ENCODE assay signal across 8 mouse cellular contexts in genomic region chr2:35107984-35108635, GRCm38 (mm10). TPM values are rescaled to one million over a fixed set of nuclear protein-coding genes. Genes with fewer than 3 reads are reported as not detected.
DNase-seq lines count a peak whose midpoint lies in the region; ATAC-seq lines count a peak whose summit lies in the region.

No protein-coding gene starts in this region.

- peaks cover 5% of the 10 kb centered on the region; the same call in 1 of the 2 replicates for H3K4me1 ChIP-seq in forebrain, embryonic 14.5 days (ENCODE audit: control insufficient read depth, insufficient read depth, low read length)
- H3K4me1 ChIP-seq in forebrain, embryonic 15.5 days, result peaks cover 4% of the 10 kb centered on the region; the same call in 1 of the 2 replicates
- H3K4me1 ChIP-seq in midbrain, embryonic 11.5 days (ENCODE audit: control insufficient read depth, insufficient read depth, low read length), result peaks cover 2% of the 10 kb centered on the region; the same call in 1 of the 2 replicates
- H3K4me1 ChIP-seq in midbrain, embryonic 16.5 days (ENCODE audit: control insufficient read depth, insufficient read depth, low read length), result peaks cover 3% of the 10 kb centered on the region
- H3K4me1 ChIP-seq in liver, embryonic 15.5 days (replicated peaks), result peaks cover 42% of the 10 kb centered on the region

- WGBS in forebrain, embryonic 14.5 days, result 49% methylated on average over 5 of the region's 5 CpGs
- 53% methylated on average over 5 of the region's 5 CpGs for WGBS in forebrain, embryonic 15.5 days
- WGBS in midbrain, embryonic 11.5 days, result 47% methylated on average over 5 of the region's 5 CpGs
- 49% methylated on average over 5 of the region's 5 CpGs for WGBS in midbrain, embryonic 16.5 days
- WGBS in liver, embryonic 15.5 days (ENCODE audit: insufficient replicate concordance), result 34% methylated on average over 5 of the region's 5 CpGs

- intact Hi-C loops in left cerebral cortex, postnatal 36 days (cut with DNase I), result loop anchor here (2.0 to 10.0 kb wide), 2 partner anchors 63 to 263 kb away; no protein-coding TSS in a partner anchor

- H3K4me3 ChIP-seq in forebrain, embryonic 14.5 days (ENCODE audit: low read depth, low read length), result no peak overlapping the region
- H3K4me3 ChIP-seq in forebrain, embryonic 15.5 days, result no peak overlapping the region
- H3K4me3 ChIP-seq in midbrain, embryonic 11.5 days (ENCODE audit: low read depth, low read length), result no peak overlapping the region
- H3K4me3 ChIP-seq in midbrain, embryonic 16.5 days (ENCODE audit: low read depth, low read length), result no peak overlapping the region
- H3K4me3 ChIP-seq in liver, embryonic 15.5 days (replicated peaks), result no peak overlapping the region

- ATAC-seq in forebrain, embryonic 14.5 days, result no peak
- ATAC-seq in forebrain, embryonic 15.5 days (replicated peaks), result no peak
- no peak for ATAC-seq in midbrain, embryonic 11.5 days (ENCODE audit: low FRiP score)
- no peak for ATAC-seq in midbrain, embryonic 16.5 days
- ATAC-seq in liver, embryonic 15.5 days (ENCODE audit: insufficient read depth), result no peak

- peak; percentile 45 for DNase-seq in forebrain, embryonic 14.5 days (ENCODE audit: low spot score)
- DNase-seq in midbrain, embryonic 11.5 days (ENCODE audit: low spot score, missing footprints), result peak; percentile 89
- peak; percentile 37 for DNase-seq in c-Kit-positive CD71-positive TER-119-negative erythroid progenitor cells, embryonic 14.5 days (ENCODE audit: low read depth)
- peak; percentile 14 to 45 for DNase-seq in thymus, postnatal 10 days (ENCODE audit: low spot score in 2 of 2)
- no peak for DNase-seq in left cerebral cortex, postnatal 36 days (ENCODE audit: low spot score in 2 of 2)

- H3K27me3 ChIP-seq in forebrain, embryonic 14.5 days (replicated peaks; ENCODE audit: control insufficient read depth, insufficient read depth, low read length), result no peaks in the 10 kb centered on the region
- no peaks in the 10 kb centered on the region for H3K27me3 ChIP-seq in forebrain, embryonic 15.5 days
- H3K27me3 ChIP-seq in midbrain, embryonic 11.5 days (ENCODE audit: control insufficient read depth, insufficient read depth, low read length), result no peaks in the 10 kb centered on the region
- H3K27me3 ChIP-seq in midbrain, embryonic 16.5 days (ENCODE audit: control insufficient read depth, insufficient read depth, low read depth, low read length), result no peaks in the 10 kb centered on the region
- no peaks in the 10 kb centered on the region for H3K27me3 ChIP-seq in liver, embryonic 15.5 days

- H3K9ac ChIP-seq in forebrain, embryonic 14.5 days (ENCODE audit: low read length), result no peak overlapping the region
- H3K9ac ChIP-seq in forebrain, embryonic 15.5 days (replicated peaks), result no peak overlapping the region
- no peak overlapping the region for H3K9ac ChIP-seq in midbrain, embryonic 11.5 days (ENCODE audit: low read length)
- H3K9ac ChIP-seq in midbrain, embryonic 16.5 days (ENCODE audit: low read depth, low read length), result no peak overlapping the region
- no peak overlapping the region for H3K9ac ChIP-seq in liver, embryonic 15.5 days

- no peaks in the 10 kb centered on the region for H3K9me3 ChIP-seq in forebrain, embryonic 14.5 days (replicated peaks; ENCODE audit: control insufficient read depth, low read length)
- no peaks in the 10 kb centered on the region for H3K9me3 ChIP-seq in forebrain, embryonic 15.5 days
- H3K9me3 ChIP-seq in midbrain, embryonic 11.5 days (ENCODE audit: control insufficient read depth, low read length), result no peaks in the 10 kb centered on the region
- H3K9me3 ChIP-seq in midbrain, embryonic 16.5 days (replicated peaks; ENCODE audit: control insufficient read depth, low read length, poor library complexity, severe bottlenecking), result no peaks in the 10 kb centered on the region
- H3K9me3 ChIP-seq in liver, embryonic 15.5 days (replicated peaks), result no peaks in the 10 kb centered on the region

- H3K4me2 ChIP-seq in forebrain, embryonic 14.5 days (ENCODE audit: low read length), result no peak overlapping the region
- no peak overlapping the region for H3K4me2 ChIP-seq in forebrain, embryonic 15.5 days (replicated peaks)
- H3K4me2 ChIP-seq in midbrain, embryonic 11.5 days, result no peak overlapping the region
- H3K4me2 ChIP-seq in midbrain, embryonic 16.5 days (ENCODE audit: low read length), result no peak overlapping the region
- H3K4me2 ChIP-seq in liver, embryonic 15.5 days, result peak overlapping the region; percentile 93; the same call in 1 of the 2 replicates

- H3K27ac ChIP-seq in forebrain, embryonic 14.5 days (ENCODE audit: low read depth, low read length), result no peak overlapping the region
- no peak overlapping the region for H3K27ac ChIP-seq in forebrain, embryonic 15.5 days (replicated peaks)
- no peak overlapping the region for H3K27ac ChIP-seq in midbrain, embryonic 11.5 days (ENCODE audit: low read depth, low read length)
- no peak overlapping the region for H3K27ac ChIP-seq in midbrain, embryonic 16.5 days (ENCODE audit: low read length)
- H3K27ac ChIP-seq in liver, embryonic 15.5 days (replicated peaks), result peak overlapping the region; percentile 94; the same call in 1 of the 2 replicates

- H3K36me3 ChIP-seq in forebrain, embryonic 14.5 days (ENCODE audit: control insufficient read depth, insufficient read depth, low read length), result no peaks in the 10 kb centered on the region
- H3K36me3 ChIP-seq in forebrain, embryonic 15.5 days, result no peaks in the 10 kb centered on the region
- H3K36me3 ChIP-seq in midbrain, embryonic 11.5 days (ENCODE audit: control insufficient read depth, insufficient read depth, low read length), result no peaks in the 10 kb centered on the region
- no peaks in the 10 kb centered on the region for H3K36me3 ChIP-seq in midbrain, embryonic 16.5 days (ENCODE audit: control insufficient read depth, insufficient read depth, low read length)
- H3K36me3 ChIP-seq in liver, embryonic 15.5 days (replicated peaks), result no peaks in the 10 kb centered on the region

RNA-seq across cellular contexts. Expression of gene Cntrl, which starts 1.2 kb away (rescaled TPM):
- polyA plus RNA-seq in forebrain, embryonic 14.5 days (2014; fragmentation: Nextera tagmentation; extraction: Ambion mirVana), result 14.5 and 14.9 TPM in 2 replicates
- 15.5 and 17.9 TPM in 2 replicates for polyA plus RNA-seq in forebrain, embryonic 15.5 days (2015; fragmentation: Nextera tagmentation; extraction: Ambion mirVana)
- 32.8 and 36.6 TPM in 2 replicates for polyA plus RNA-seq in midbrain, embryonic 11.5 days (2014; fragmentation: Nextera tagmentation; extraction: Ambion mirVana)
- 10.6 TPM in 2 replicates for polyA plus RNA-seq in midbrain, embryonic 16.5 days (2015; fragmentation: Nextera tagmentation; extraction: Ambion mirVana)
- polyA plus RNA-seq in liver, embryonic 15.5 days (2015; fragmentation: Nextera tagmentation; extraction: Ambion mirVana), result 8.5 and 8.6 TPM in 2 replicates
- total RNA-seq in left cerebral cortex, postnatal 36 days (2021), result 10 to 100 TPM in 1 of 2 experiments, 1 to 10 TPM in 1; 6.7 to 11.0 TPM

RNA-seq across cellular contexts. Expression of gene AI182371, which starts 6.8 kb away (rescaled TPM):
- polyA plus RNA-seq in forebrain, embryonic 14.5 days (2014; fragmentation: Nextera tagmentation; extraction: Ambion mirVana), result 0.12 and 0.27 TPM in 2 replicates
- polyA plus RNA-seq in forebrain, embryonic 15.5 days (2015; fragmentation: Nextera tagmentation; extraction: Ambion mirVana), result 0.32 and 0.39 TPM in 2 replicates
- polyA plus RNA-seq in midbrain, embryonic 11.5 days (2014; fragmentation: Nextera tagmentation; extraction: Ambion mirVana), result not detected in 2 replicates
- polyA plus RNA-seq in midbrain, embryonic 16.5 days (2015; fragmentation: Nextera tagmentation; extraction: Ambion mirVana), result 0.41 and 0.80 TPM in 2 replicates
- polyA plus RNA-seq in liver, embryonic 15.5 days (2015; fragmentation: Nextera tagmentation; extraction: Ambion mirVana), result 35.9 and 43.1 TPM in 2 replicates
- total RNA-seq in left cerebral cortex, postnatal 36 days (2021), result under 1 TPM in 1 of 2 experiments, not detected in 1; 0.45 TPM

RNA-seq across cellular contexts. Expression of gene Hc, which starts 46.9 kb away (rescaled TPM):
- polyA plus RNA-seq in forebrain, embryonic 14.5 days (2014; fragmentation: Nextera tagmentation; extraction: Ambion mirVana), result 0.69 and 1.1 TPM in 2 replicates
- polyA plus RNA-seq in forebrain, embryonic 15.5 days (2015; fragmentation: Nextera tagmentation; extraction: Ambion mirVana), result 0.46 and 0.73 TPM in 2 replicates
- 0.26 and 0.57 TPM in 2 replicates for polyA plus RNA-seq in midbrain, embryonic 11.5 days (2014; fragmentation: Nextera tagmentation; extraction: Ambion mirVana)
- 1.1 TPM in 2 replicates for polyA plus RNA-seq in midbrain, embryonic 16.5 days (2015; fragmentation: Nextera tagmentation; extraction: Ambion mirVana)
- 43.9 and 55.8 TPM in 2 replicates for polyA plus RNA-seq in liver, embryonic 15.5 days (2015; fragmentation: Nextera tagmentation; extraction: Ambion mirVana)
- total RNA-seq in left cerebral cortex, postnatal 36 days (2021), result under 1 TPM in 1 of 2 experiments, not detected in 1; 0.27 TPM

Comparison
In these comparisons a context has a peak if more than half of its experiments do, and no peak if none do; other contexts are left out.
1. DNase-seq: peak in forebrain, embryonic 14.5 days (single experiment), midbrain, embryonic 11.5 days (single experiment), c-Kit-positive CD71-positive TER-119-negative erythroid progenitor cells, embryonic 14.5 days (single experiment) and thymus, postnatal 10 days (2 of 2); none in left cerebral cortex, postnatal 36 days (0 of 2).
2. RNA of gene AI182371, which starts 6.8 kb away (polyA plus RNA-seq): 35.9 to 43.1 TPM in liver, embryonic 15.5 days; 0.41 to 0.80 TPM in midbrain, embryonic 16.5 days, 0.32 to 0.39 TPM in forebrain, embryonic 15.5 days, 0.12 to 0.27 TPM in forebrain, embryonic 14.5 days and not detected in midbrain, embryonic 11.5 days; every median in the first group is over 10 times any median in the second.
3. RNA of gene Hc, which starts 46.9 kb away (polyA plus RNA-seq): 43.9 to 55.8 TPM in liver, embryonic 15.5 days; 1.1 TPM in midbrain, embryonic 16.5 days, 0.69 to 1.1 TPM in forebrain, embryonic 14.5 days, 0.46 to 0.73 TPM in forebrain, embryonic 15.5 days and 0.26 to 0.57 TPM in midbrain, embryonic 11.5 days; every median in the first group is over 10 times any median in the second.